Mouse (Mus musculus): ENCODE measurements around the gene Card10. TPM values are rescaled to one million over a fixed set of nuclear protein-coding genes. Genes with fewer than 3 reads are reported as not detected.

Gene Card10
- polyA plus RNA-seq, 1 experiment: 20.8 TPM

DNA sequence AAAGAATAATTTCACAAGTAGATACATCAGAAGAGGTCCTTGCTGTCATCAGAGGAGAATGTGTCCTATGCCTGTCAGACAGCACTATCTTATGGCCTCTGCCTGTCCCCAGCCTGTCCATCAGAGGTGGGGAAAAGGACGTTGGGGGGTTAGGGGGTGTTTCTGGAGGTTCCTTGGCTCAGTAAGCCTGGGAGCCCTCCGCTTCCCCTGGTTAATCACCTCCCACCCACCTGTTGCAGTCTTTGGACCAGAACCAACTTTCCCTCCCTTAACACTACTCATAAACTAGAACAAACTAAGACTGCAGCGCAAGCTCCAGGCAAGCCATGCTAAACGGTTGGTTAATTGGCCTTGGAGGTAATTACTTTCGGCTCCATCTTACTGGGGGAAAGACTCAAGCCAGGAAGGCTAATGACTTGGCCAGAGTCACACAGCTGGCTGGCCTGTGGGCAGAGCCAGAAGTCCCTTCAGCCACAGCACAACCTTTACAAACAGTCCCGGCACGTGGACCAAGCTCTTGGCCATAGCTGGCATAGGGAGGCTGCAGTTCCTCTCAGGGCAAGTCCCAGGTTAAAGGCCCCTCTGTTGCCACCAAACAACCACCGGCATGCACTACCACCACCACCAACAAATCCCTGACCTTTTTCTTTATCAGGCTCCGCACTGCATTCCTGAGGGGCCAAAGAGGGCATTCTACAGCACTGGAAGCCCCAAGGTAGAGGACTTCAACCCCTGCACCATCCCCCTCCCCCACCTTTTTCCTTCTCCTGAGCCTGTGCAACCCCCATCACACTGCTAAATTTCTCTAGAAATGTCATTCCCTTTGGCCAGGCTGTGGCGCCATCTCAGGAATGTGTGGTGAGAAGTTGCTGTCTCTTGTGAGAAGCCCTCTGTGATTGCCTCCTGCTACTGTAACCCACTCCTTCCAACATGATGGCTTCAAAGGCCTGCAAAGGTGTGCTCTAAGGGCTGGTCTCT, 28.2 kb upstream of the Card10 start:
- H3K4me3 ChIP-seq (replicated peaks; ENCODE audit: control insufficient read depth, low read depth, low read length): no peak overlapping the region
- H3K4me1 ChIP-seq (ENCODE audit: control insufficient read depth, insufficient read depth, low read length): no peaks in the 10 kb centered on the region
- no peak overlapping the region for H3K27ac ChIP-seq (ENCODE audit: control insufficient read depth, insufficient read depth, low read depth, low read length, poor library complexity)
- no peak for TF ChIP-seq POLR2A (IDR thresholded peaks at IDR 0.05; ENCODE audit: borderline replicate concordance, control insufficient read depth, low read depth, low read length)
- no peak for TF ChIP-seq CTCF (IDR thresholded peaks at IDR 0.05; ENCODE audit: control insufficient read depth, insufficient read depth, low read length)
- WGBS: 77% methylated on average over 10 of the region's 10 CpGs

DNA sequence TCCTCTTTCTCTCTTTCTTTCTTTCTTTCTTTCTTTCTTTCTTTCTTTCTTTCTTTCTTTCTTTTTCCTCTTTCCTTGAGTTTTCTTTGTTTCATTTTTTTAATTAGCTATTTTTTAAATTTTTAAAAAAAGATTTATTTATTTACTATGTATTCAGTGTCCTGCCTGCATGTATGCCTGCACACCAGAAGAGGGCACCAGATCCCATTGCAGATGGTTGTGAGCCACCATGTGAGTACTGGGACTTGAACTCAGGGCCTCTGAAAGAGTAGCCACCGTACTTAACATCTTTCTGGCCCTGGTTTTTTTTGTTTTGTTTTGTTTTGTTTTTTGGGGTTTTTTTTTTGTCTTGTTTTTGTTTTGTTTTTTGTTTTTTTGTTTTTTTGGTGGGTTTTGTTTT, 26.8 kb upstream of the Card10 start:
- WGBS: 72% methylated on average over 1 of the region's 1 CpGs
- no peak overlapping the region for H3K4me3 ChIP-seq (replicated peaks; ENCODE audit: control insufficient read depth, low read depth, low read length)
- H3K4me1 ChIP-seq (ENCODE audit: control insufficient read depth, insufficient read depth, low read length): no peaks in the 10 kb centered on the region
- TF ChIP-seq CTCF (IDR thresholded peaks at IDR 0.05; ENCODE audit: control insufficient read depth, insufficient read depth, low read length) (no peak), POLR2A (IDR thresholded peaks at IDR 0.05; ENCODE audit: borderline replicate concordance, control insufficient read depth, low read depth, low read length) (no peak)
- H3K27ac ChIP-seq (ENCODE audit: control insufficient read depth, insufficient read depth, low read depth, low read length, poor library complexity): no peak overlapping the region

DNA sequence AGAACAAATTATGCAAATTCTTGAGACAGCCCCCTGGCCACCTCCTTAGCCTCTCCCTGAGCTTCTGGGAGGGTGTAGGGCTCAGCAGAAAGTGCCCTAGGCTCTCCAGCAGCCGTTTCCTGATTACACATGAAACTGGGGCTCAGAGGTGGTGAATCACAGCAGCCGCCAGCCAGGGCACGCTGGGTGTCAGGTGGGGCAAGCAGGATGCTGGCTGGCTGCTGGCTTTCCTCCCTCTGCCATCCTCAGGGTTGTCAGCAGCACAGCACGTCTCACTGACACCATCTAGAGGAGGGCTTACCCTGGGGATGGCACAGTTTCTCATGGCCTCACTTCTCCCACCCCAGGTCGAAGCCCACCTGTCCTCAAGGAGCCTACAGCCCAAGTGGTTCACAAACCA, 25.5 kb upstream of the Card10 start:
- WGBS: 9% methylated on average over 5 of the region's 5 CpGs
- no peak overlapping the region for H3K4me3 ChIP-seq (replicated peaks; ENCODE audit: control insufficient read depth, low read depth, low read length)
- H3K4me1 ChIP-seq (ENCODE audit: control insufficient read depth, insufficient read depth, low read length): no peaks in the 10 kb centered on the region
- TF ChIP-seq CTCF (IDR thresholded peaks at IDR 0.05; ENCODE audit: control insufficient read depth, insufficient read depth, low read length) (0 out of 2 replicates have a peak, but pooled peaks have one; percentile 7), POLR2A (IDR thresholded peaks at IDR 0.05; ENCODE audit: borderline replicate concordance, control insufficient read depth, low read depth, low read length) (no peak)
- no peak overlapping the region for H3K27ac ChIP-seq (ENCODE audit: control insufficient read depth, insufficient read depth, low read depth, low read length, poor library complexity)

DNA sequence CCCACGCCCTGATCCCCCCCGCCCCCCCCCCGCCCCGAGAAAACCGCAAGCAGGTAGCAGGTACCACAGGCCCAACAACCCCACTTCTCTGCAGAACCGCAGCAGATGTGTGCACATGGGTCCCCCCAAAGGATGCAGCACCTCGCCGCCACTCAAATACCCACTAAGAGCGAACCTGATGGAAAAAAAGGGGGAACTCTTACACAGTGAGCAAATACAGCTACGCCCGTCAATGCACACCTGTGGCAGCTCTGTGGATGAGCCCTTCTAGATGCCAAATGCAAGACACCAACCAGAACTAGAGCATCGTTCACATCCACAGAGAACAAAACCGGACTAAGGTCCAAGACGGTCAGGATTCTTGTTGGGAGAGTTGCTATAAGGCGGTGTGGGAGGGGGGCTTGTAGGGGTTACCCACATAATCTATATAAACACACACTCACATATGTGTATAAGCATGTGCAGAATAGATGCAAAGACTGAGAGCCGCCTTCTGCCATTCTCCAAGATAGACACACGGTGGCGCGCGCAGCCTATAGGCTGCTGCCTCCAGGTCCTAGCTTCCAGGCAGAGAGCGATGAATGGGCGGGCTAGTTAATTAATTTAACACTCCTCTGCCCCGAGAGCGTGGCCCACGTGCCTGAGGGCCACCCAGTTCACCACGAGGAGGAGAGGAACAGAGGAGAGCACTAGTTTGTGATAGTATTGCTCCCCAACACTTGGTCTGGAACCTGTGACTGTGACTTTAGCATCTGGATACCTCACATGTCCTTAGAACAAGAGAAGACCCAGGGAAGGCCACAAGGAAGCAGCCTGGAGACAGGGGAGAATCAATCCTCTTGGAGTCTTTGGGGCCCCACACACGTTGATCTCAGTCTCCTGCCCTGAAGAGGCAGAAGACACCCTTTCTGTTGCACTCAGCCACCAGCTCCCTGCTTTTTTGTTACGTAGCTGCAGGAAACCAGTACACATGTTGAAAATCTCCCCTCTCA, 23.7 kb upstream of the Card10 start:
- 9% methylated on average over 28 of the region's 28 CpGs for WGBS
- H3K4me3 ChIP-seq (replicated peaks; ENCODE audit: control insufficient read depth, low read depth, low read length): no peak overlapping the region
- no peaks in the 10 kb centered on the region for H3K4me1 ChIP-seq (ENCODE audit: control insufficient read depth, insufficient read depth, low read length)
- TF ChIP-seq POLR2A (IDR thresholded peaks at IDR 0.05; ENCODE audit: borderline replicate concordance, control insufficient read depth, low read depth, low read length) (no peak), CTCF (IDR thresholded peaks at IDR 0.05; ENCODE audit: control insufficient read depth, insufficient read depth, low read length) (peak; percentile 85)
- H3K27ac ChIP-seq (ENCODE audit: control insufficient read depth, insufficient read depth, low read depth, low read length, poor library complexity): no peak overlapping the region

DNA sequence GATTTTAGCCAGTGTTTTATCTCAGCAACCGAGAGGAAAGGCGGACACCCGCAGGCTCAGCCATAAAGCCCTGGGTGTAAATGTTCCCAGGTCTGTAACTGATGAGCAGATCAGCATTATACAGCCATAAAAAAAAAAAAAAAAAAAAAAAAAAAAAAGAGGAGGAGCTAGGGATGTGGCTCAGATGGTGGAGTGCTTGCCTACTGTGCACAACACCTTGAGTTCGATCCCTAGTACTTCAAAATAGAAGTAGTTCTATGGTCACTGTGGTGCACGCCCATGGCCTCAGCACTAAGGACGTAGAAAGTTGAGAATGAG, 13.2 kb upstream of the Card10 start:
- TF ChIP-seq CTCF (IDR thresholded peaks at IDR 0.05; ENCODE audit: control insufficient read depth, insufficient read depth, low read length): no peak
- no peak for TF ChIP-seq POLR2A (IDR thresholded peaks at IDR 0.05; ENCODE audit: borderline replicate concordance, control insufficient read depth, low read depth, low read length)
- 24% methylated on average over 6 of the region's 6 CpGs for WGBS
- peaks cover under 1% of the 10 kb centered on the region; the same call in 1 of the 2 replicates for H3K4me1 ChIP-seq (ENCODE audit: control insufficient read depth, insufficient read depth, low read length)
- H3K27ac ChIP-seq (ENCODE audit: control insufficient read depth, insufficient read depth, low read depth, low read length, poor library complexity): peak overlapping the region; percentile 68
- H3K4me3 ChIP-seq (replicated peaks; ENCODE audit: control insufficient read depth, low read depth, low read length): no peak overlapping the region

DNA sequence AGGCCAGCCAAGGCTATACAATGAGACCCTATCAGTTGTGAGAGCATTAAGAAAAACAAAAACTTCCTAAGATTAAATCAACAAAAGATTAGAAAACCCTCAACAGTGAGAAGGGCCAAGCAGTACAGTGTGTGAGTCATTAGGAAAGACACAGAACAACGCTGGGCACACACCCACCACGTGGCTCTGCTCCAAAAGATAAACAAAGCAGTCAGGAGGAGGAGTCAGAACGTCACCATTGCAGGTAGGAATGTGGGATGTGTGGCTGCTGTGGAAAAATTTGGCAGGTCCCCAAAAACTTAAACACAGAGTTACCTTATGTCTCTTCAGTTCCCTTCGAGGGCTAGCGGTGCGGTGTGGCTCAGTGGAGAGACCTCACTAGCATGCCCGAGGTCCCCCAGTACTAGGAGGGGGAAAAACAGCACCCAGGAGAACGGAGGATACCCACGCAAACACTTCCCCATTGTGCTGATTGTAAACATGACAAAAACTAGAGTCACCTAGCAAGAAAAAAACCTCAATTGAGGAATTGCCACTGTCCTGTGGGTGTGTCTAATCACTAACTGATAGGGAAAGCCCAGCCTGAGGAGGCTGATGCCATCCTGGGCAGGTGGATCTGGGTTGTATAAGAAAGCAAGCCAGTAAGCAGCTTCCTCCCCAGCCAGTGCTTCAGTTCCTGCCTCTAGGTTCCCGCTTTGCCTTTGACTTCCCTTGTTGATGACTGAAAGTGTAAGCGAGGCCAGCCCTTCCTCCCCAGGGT, 12.7 kb upstream of the Card10 start:
- WGBS: 5% methylated on average over 11 of the region's 11 CpGs
- Histone ChIP-seq H3K4me3 (replicated peaks; ENCODE audit: control insufficient read depth, low read depth, low read length) (peak overlapping the region; percentile 27), H3K27ac (ENCODE audit: control insufficient read depth, insufficient read depth, low read depth, low read length, poor library complexity) (peak overlapping the region; percentile 68)

DNA sequence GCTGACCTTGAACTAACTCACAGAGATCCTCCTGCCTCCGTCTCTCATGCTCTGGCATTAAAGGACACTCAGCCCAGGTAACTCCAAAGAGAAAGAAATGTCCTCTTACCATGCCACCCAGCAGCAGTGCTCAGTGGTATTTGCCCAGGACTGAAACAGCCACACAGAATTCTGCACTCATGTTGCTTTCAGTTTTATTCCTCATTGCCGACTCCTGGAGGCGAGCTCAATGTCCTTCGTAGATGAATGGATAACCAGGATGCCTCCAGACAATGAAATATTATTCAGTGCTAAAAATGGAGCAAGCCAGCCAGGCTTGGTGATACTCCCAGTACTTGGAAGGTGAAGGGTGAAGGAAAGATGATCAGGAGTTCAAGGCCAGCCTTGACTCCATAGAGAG, 10.8 kb upstream of the Card10 start:
- Histone ChIP-seq H3K4me1 (ENCODE audit: control insufficient read depth, insufficient read depth, low read length) (peaks cover 2% of the 10 kb centered on the region; the same call in 1 of the 2 replicates), H3K27ac (ENCODE audit: control insufficient read depth, insufficient read depth, low read depth, low read length, poor library complexity) (no peak overlapping the region), H3K4me3 (replicated peaks; ENCODE audit: control insufficient read depth, low read depth, low read length) (no peak overlapping the region)
- TF ChIP-seq CTCF (IDR thresholded peaks at IDR 0.05; ENCODE audit: control insufficient read depth, insufficient read depth, low read length) (no peak), POLR2A (IDR thresholded peaks at IDR 0.05; ENCODE audit: borderline replicate concordance, control insufficient read depth, low read depth, low read length) (no peak)
- 83% methylated on average over 4 of the region's 4 CpGs for WGBS

More for the DNA sequence above, 12.7 kb upstream of the Card10 start:
- TF ChIP-seq POLR2A (IDR thresholded peaks at IDR 0.05; ENCODE audit: borderline replicate concordance, control insufficient read depth, low read depth, low read length): no peak
- TF ChIP-seq CTCF (IDR thresholded peaks at IDR 0.05; ENCODE audit: control insufficient read depth, insufficient read depth, low read length): no peak
- H3K4me1 ChIP-seq (ENCODE audit: control insufficient read depth, insufficient read depth, low read length): peaks cover 2% of the 10 kb centered on the region; the same call in 1 of the 2 replicates

Data from bone marrow, adult 2 months (tissue).